Mouse (Mus musculus): ENCODE measurements at regions not wholly inside any gene's neighbourhood (a gene's known extent, or its start where the extent isn't known, plus 50 kb on each side); places are given as distances from the start of the nearest gene placed in this dataset.

DNA sequence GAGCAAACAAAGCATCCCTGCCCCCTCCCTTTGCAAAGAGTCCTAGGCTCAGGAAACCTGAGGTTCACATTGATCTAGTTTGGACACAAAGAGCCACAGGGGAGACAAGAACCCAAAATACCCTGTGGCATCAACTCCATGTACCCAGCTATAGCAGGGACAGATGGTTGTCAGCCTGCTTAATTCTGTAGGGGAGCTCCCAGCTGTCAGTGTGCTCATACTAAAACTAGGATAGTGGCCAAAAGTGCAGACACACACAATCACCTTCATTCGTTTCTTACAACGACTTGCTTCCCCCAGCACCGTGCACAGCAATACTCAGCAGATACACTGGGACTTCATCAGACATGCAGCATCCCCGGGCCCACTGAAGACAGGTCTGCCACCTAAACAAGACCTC, 133.5 kb upstream of the Kdm8 start:
- intact Hi-C loops (cut with DNase I): no loop called here
- DNase-seq (ENCODE audit: low spot score in 2 of 2): peak; percentile 10 to 34

DNA sequence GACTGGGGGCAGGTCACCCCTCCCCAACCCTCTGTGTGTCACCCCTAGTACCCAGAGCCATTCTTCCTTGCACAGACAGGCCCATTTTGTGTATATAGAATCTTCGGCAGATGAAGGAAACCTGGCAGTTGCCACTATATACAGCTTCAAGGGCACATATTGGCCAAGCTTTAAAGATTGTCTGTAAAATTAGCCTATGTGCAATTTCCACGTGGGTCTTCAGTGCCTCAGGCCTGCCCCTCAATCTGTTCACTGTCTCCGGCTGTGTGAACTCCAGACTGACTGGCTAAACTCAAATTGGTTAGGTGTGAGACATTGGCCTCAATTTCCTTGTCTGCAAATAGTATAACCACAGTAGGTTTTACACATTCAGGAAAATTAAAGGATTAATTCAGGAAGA, 130.9 kb upstream of the Kdm8 start:
- intact Hi-C loops (cut with DNase I): no loop called here
- DNase-seq (ENCODE audit: low spot score in 2 of 2): no peak

DNA sequence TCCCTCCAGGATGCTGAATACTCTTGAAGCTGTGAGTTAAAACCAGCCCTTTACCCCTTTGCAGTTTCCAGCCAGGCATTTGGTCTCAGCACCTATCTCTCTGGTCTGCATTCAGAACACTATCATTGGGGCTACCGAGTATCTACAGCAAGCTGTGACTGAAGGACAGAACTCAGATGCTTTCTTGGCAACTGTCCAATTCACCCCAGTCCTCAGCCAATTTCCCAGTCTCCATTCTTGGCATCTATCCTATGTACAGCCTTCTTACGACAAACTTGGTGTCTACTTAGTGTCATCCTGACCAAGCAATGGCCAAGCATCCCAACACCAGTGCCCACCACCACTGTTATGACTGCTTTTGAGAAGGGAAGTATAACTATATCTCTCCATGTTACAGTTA, 109.7 kb upstream of the Kdm8 start:
- no peak for DNase-seq (ENCODE audit: low spot score in 2 of 2)
- intact Hi-C loops (cut with DNase I): no loop called here

DNA sequence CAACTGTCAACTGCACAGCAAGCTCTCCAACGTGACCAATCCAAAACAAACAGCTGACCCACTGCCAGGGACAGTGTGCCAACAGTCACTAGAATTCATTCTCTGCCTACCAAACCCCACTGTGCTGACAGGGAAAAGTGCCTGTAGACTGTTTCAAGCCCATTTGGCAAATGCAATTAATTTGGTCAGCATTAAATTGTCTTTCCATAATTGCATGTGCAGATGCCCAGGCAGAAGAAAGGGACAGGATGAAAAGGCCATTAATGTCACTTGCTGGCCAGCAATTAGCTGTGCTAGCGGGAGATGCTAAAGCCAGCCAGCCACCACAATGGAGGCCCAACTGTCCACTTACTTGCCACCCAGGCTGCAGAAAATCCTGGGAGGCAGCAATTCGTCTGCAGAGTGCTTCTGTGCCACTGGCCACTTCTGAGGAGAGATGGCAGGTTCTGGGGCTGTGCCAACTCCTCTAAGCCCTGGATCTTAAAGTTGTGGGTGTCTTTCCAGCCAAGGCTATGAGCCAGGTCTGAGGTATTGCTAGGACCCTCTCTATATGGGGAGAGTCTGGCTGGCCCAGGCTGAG, 108.8 kb upstream of the Kdm8 start:
- DNase-seq (ENCODE audit: low spot score in 2 of 2): peak in 1 of 2 experiments; percentile 9
- intact Hi-C loops (cut with DNase I): no loop called here

DNA sequence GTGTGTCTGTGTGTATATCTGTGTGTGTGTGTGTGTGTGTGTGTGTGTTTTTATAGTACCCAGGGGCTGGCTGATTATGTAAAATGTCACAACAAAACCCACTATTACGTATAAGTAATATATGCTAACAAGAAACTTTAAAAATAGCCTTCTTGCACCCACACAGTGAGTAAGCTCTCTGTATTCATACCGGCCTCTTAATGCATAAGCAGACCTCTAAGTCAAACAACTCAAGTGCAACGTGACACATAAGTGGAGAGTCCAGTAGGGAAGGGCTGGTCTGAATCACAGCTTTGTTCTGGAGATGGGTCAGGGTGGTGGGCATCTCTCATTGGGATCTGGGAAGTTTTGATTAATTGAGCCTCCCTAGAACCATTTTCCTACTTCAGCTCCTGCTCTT, 107.7 kb upstream of the Kdm8 start:
- intact Hi-C loops (cut with DNase I): no loop called here
- DNase-seq (ENCODE audit: low spot score in 2 of 2): peak in 1 of 2 experiments; percentile 19

DNA sequence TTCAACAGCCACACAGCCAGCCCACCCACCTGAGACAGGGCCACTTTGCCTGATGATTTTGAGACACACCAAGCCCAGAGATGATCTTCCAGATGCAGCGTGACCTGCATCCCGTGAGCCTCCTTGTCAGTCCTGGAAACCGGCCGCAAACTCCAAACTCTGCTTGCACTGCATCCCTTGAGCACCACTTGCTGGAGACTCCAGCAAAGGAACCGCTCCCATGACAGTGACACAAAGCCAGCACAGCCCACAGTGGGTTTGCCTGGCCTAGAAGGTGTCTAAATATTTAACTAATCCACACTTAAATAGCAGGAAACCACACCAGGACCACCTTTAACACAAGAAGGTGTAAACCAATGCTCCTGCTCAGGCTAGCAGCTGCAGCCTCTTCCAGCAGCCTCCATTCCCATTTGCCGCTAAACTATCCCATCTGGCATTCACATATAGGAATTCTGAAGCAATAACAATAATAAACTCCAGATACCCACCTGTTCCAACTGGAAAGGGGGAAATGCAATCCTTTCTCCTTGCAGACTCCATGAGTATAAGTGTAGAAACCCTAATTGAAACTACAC, 106.2 kb upstream of the Kdm8 start:
- DNase-seq (ENCODE audit: low spot score in 2 of 2): no peak
- intact Hi-C loops (cut with DNase I): no loop called here

DNA sequence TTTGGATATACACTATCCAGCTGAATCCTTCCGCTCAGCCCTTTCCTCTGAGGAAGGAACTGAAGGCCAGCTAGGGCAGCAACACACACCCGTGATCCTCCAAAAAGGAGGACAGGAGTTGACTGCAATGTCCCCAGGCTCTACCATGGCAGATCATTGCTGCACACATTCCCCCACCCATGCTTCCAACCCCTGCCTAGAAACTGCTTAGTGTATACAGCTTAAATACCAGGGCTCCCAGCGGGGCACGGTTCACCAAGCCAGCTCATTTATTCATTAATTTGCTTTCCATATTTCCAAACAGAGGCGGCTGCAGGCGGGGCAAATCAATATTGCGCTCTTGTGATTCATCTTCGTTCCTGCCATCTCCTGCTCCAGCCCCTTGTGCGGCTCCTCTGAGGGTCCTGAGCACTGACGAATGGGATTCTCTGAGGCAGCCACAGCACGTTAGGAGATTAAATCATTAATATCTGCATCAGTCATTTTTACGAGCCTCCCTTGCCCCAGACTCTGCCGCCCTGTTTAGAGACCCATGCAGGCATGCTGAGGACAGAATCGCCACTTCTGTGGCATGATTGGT, 104.1 kb upstream of the Kdm8 start:
- no peak for DNase-seq (ENCODE audit: low spot score in 2 of 2)
- intact Hi-C loops (cut with DNase I): no loop called here

DNA sequence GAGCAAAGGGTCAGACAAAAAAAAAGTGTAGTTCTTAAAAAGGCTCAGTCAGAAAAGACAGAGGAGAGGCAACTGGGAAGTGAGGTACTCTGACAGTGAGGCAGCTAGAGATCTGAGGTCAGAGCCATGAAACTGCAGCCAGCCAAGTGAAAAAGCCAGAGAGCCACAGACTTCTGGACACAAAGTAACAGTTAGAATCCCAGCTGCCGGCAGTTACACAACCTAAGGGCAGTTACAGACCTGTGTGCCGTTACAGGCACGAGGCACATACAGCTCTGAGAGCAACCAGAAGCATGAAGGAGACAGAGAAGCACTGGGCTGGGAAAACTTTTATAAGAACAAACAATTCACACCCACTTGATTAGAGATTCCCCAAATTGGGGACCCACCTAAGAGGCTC, 94.9 kb upstream of the Kdm8 start:
- DNase-seq (ENCODE audit: low spot score in 2 of 2): no peak

DNA sequence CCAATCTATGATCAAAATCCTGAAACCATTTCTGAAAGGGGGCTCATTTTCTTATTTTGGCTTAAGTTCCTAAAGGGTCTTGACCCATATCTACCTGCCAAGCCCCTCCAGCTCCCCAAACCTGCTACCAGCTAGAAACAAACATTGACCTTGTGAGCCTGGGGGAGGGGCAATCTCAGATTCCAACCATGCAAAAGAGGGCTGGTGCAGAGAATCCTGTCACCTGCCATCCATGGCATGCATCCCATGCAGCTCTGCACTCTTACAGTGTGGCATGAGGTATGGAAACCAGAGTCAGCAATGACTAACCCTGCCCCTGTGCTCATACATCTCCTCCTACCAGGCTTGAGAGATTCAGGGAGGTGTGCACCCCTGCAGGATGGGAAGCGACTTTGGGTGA, 90.3 kb upstream of the Kdm8 start:
- intact Hi-C loops (cut with DNase I): no loop called here
- no peak for DNase-seq (ENCODE audit: low spot score in 2 of 2)

More for the DNA sequence above, 94.9 kb upstream of the Kdm8 start:
- intact Hi-C loops (cut with DNase I): no loop called here

DNA sequence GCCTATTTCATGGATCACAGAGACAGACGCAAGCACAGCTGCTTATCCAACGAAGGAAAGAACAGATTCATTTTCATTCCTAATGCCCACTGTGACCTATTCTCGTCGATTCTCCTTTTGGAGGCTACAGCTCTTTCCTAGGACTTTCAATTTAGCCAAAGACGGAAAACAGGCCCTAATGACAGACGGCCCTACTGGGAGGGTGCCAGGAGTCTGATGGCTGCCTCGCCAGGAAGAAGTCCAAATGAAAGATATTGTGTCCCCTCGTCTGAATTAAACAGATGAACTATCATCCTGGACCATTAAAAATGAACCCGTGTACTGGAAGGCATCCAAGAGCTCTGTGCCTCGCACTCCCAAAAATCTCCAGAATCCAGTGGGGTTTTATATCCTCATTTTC, 89.5 kb upstream of the Kdm8 start:
- no peak for DNase-seq (ENCODE audit: low spot score in 2 of 2)
- intact Hi-C loops (cut with DNase I): no loop called here

DNA sequence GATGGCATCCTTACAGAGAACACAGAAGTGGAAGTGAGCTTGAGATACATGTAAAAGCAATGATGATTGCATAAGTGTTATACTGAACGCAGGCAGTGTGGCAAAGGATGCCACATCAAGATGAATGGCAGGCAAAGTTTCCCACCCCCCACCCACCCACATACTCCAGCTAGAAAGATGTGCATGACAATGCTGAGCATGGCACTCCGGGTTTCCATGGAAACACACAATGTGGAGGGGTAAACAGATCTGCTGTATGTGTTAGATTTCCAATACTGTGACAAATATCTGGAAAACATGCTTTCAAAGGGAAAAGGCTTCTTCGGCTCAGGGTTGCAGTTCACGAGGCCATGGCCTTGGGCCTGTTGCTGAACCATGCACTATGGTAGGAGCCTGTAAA, 86.5 kb upstream of the Kdm8 start:
- intact Hi-C loops (cut with DNase I): no loop called here

DNA sequence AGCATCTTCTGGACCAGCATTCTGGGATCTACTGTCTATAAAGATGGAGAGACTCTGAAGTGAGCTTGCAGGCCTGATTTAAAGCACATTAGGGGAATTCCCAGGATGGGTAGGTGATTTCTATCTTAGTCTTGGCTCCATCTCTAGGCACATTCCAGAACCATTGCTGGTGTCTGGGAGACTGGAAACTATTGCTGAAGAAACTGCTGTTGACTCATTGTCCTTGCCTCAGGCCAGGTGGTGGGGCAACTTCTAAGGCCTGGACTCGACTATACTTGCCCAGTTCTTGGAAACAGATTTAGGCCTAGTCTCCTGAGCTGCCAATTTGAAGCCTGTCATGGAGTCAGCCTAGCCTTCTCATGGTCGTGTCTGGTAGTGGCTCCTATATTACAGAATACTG, 61.5 kb upstream of the Kdm8 start:
- intact Hi-C loops (cut with DNase I): no loop called here
- no peak for DNase-seq (ENCODE audit: low spot score in 2 of 2)

More for the DNA sequence above, 86.5 kb upstream of the Kdm8 start:
- peak; percentile 19 to 44 for DNase-seq (ENCODE audit: low spot score in 2 of 2)

DNA sequence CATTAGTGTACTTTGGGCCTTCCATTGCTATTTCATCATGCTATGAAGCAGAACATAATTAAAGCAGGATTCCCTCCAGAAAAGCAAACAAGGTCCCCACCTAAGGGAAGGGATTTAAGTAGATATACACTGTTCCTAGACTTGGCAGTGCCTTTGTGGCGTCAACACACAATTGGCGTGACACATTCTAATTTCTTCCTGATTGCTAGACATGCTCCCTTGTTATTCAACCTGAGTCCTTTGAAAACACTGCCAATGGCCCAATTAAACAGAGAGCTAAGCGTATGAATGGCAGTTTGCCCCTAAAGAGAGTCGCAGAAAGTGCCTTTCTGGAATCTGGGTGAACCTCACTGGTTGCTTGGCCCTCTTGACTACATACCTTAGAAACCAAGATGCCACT, 60.3 kb upstream of the Kdm8 start:
- no peak for DNase-seq (ENCODE audit: low spot score in 2 of 2)
- intact Hi-C loops (cut with DNase I): no loop called here

DNA sequence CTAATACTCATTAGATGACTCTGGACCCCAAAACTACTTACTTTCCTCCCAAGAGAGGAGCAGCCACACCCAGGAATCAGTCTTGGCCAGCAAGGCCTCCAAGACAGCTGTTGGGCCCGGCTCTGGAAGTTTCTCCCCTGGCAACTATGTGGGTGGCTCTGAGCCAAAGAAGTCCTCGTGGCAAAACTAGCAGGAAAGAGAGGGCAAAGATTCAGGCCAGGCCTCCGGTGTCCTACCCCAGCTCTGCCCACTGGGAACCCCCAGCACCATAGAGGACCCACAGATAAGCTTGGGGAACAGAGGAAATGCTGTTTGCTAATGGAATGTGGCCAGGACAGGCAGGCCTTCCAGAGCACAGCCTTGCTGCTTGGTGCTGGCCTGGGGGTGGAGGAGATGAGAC, 51.9 kb upstream of the Kdm8 start:
- intact Hi-C loops (cut with DNase I): loop anchor here (5.0 to 10.0 kb wide), 5 partner anchors 278 to 1868 kb away; partner anchors contain the start of gene Hs3st4
- no peak for DNase-seq (ENCODE audit: low spot score in 2 of 2)

DNA sequence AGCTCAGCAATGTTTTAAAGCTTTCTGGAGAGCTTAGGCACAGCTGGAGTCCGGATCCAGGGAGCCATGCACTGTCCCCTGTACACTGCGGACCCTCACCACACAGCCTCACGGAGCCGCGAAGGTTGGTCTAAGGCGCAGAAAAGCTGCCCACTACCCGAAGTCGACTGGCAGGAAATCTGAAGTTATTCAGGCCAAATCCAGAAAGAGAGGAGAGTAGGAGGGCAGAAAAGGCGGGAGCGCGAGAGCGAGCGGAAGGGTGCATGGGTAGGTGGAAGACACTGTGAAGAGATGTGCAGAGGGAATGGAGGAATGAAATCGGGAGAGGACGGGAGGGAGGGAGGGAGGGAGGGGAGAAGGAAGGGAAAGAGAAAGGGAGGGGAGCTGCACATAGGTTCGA, 51.2 kb upstream of the Kdm8 start:
- peak in 1 of 2 experiments; percentile 15 for DNase-seq (ENCODE audit: low spot score in 2 of 2)
- intact Hi-C loops (cut with DNase I): loop anchor here (5.0 to 10.0 kb wide), 5 partner anchors 278 to 1868 kb away; partner anchors contain the start of gene Hs3st4

DNA sequence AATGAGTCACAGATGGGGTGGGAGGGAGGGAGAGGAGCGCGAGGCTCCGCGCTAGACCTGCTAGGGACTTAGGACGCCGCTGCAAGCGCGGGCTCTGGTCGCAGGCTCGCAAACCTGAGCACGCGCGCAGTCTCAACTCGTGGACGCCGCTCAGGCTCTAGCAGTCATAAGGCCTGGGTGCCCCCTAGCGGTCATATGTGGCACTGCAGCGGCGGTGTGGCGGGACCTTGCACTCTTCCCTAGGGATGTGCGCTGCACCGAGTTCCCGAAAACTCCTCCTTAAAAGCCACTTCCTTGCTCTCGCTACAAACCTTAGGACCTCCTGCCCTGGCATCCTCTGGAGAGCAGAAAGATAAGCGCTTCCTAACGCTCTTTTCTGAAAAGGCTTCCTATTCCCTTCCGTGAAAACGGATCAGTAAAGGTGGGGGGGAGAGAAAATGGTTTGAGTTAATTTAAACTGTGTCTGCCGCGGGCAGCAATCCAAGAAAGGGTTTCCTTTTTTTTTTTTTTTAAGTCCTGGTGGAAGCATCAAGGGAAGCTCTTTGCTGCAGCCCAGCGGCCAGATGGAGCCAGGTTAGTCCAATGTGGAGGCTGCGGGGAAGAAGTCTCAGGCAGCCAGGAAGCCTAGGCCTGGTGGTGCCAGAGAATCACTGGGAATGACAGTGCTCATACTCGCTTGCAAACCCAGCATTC, 50.7 kb upstream of the Kdm8 start:
- DNase-seq (ENCODE audit: low spot score in 2 of 2): peak; percentile 98
- intact Hi-C loops (cut with DNase I): loop anchor here (5.0 to 10.0 kb wide), 5 partner anchors 279 to 1869 kb away; partner anchors contain the start of gene Hs3st4
